Mouse (Mus musculus) C2C12 (cell line): ENCODE measurements around the gene Card11. TPM values are rescaled to one million over a fixed set of nuclear protein-coding genes. Genes with fewer than 3 reads are reported as not detected.

ENCODE experiments used
- H3K27me3 ChIP-seq: one replicate; pipeline ENCODE4 v1.6.1; 2011; ENCODE audit not compliant: control insufficient read depth, insufficient read depth, insufficient read length
- H3K36me3 ChIP-seq: one replicate; pipeline ENCODE4 v1.6.1; 2011; ENCODE audit not compliant: control insufficient read depth, insufficient read depth
- H3K4me3 ChIP-seq: one replicate; pipeline ENCODE4 v1.5.1; 2011; ENCODE audit warnings: mild to moderate bottlenecking, control low read depth; ENCODE audit not compliant: poor library complexity, insufficient read depth, severe bottlenecking
- H3K79me2 ChIP-seq: one replicate; pipeline ENCODE4 v1.6.1; 2011; ENCODE audit not compliant: control insufficient read depth, insufficient read depth
- H3K79me3 ChIP-seq: one replicate; pipeline ENCODE4 v1.6.1; 2011; ENCODE audit warnings: low read depth, control low read depth
- H3ac ChIP-seq: one replicate; pipeline ENCODE3; 2011; ENCODE audit warnings: low read depth; ENCODE audit not compliant: control insufficient read depth, insufficient read length
- CEBPB ChIP-seq: IDR thresholded peaks from one replicate; pipeline ENCODE4 v1.6.1; 2011; ENCODE audit warnings: low read depth, mild to moderate bottlenecking, control low read depth, moderate library complexity
- CTCF ChIP-seq: IDR thresholded peaks from one replicate; pipeline ENCODE4 v1.5.1; 2011; ENCODE audit not compliant: control insufficient read depth, insufficient read depth, insufficient read length
- FOSL1 ChIP-seq: IDR thresholded peaks from one replicate; pipeline ENCODE4 v1.8.0; 2011; ENCODE audit warnings: mild to moderate bottlenecking, low read length; ENCODE audit not compliant: poor library complexity, insufficient read depth, severe bottlenecking
- MAX ChIP-seq: IDR thresholded peaks from one replicate; pipeline ENCODE4 v1.6.1; 2011; ENCODE audit warnings: mild to moderate bottlenecking, control low read depth
- MYOD1 ChIP-seq: IDR thresholded peaks from one replicate; pipeline ENCODE4 v1.6.1; 2011; ENCODE audit warnings: low read depth; ENCODE audit not compliant: control insufficient read depth, insufficient read length
- MYOG ChIP-seq: IDR thresholded peaks from one replicate; pipeline ENCODE4 v1.6.1; 2011; ENCODE audit not compliant: control insufficient read depth, insufficient read length; ENCODE audit errors: extremely low read depth
- USF1 ChIP-seq: IDR thresholded peaks from one replicate; pipeline ENCODE4 v1.6.1; 2011; ENCODE audit warnings: low read depth, mild to moderate bottlenecking, control low read depth, moderate library complexity
- long read RNA-seq, 2 experiments: library from polyadenylated mRNA; unstranded; transcript quantifications; one replicate each; pipeline ENCODE4 v2.0.0; 2019 to 2020
- polyA plus RNA-seq: library from polyadenylated mRNA; unstranded; fragments of >200 nt; fragmentation: generic; extraction: Trizol; gene quantifications from one replicate; pipeline ENCODE4 v1.2.1, GENCODE M21; 2012; ENCODE audit warnings: missing spikeins

The Card11 gene
- not detected for polyA plus RNA-seq
- long read RNA-seq, experiment 1 = 0 reads
- long read RNA-seq, experiment 2 = 0 reads

DNA sequence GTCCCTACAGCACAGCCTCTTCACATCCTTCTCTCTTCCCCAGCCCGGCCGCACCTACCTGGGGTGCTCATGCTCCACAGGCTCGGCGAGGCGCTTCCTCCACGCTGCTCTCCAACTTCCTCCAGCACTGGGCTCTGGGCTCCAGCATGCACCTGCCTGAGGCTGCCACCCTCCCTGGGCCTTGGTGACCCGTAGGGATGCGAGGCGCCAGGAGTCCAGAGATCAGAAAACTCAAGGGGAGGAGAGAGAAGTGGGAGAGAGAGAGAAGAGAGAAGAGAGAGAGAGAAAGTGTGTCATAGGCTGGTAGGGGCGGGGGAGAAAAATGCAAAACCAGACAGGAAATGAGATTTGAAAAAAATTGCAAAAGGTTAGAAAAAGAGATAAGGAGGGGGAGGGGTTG, at the start of gene Card11:
Gene Card11 (minus strand): TSS at position 234 of the 400 bp plus-strand sequence.
- Histone ChIP-seq H3K79me2 (no peaks in the 10 kb centered on the region), H3K36me3 (no peaks in the 10 kb centered on the region), H3K4me3 (no peak within 1 kb of the TSS), H3K79me3 (no peaks in the 10 kb centered on the region), H3ac (no peak within 1 kb of the TSS), H3K27me3 (no peaks in the 10 kb centered on the region)
- TF ChIP-seq MAX (no peak), CTCF (no peak), CEBPB (no peak), MYOG (no peak), FOSL1 (no peak), USF1 (no peak), MYOD1 (no peak)

DNA sequence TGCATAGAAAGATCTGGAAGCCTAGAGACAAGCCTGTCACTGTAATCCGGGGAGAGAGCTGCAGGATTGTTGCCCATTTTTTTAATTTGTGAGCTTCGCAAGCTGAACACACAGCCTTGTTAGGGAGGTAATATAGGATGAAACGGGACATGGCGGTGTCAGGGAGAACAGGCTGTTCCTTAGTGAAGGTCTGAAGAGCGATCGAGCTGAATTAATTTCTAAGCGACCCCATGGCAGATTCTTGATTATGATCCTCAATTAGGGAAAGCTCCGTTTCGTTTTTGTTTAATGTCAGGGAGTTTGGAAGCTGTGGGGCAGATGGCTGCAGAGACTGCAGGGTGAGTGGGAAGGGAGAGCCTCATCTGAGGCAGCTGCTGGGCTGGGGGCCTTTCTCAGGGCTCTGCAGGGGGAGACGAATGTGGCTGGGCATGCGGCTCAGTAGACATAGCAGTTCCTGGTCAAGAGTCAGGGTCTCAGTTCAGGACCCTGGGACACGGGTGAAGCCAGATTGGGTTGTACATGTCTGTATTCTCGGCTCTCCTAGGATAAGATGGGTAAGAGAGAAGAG, 47.4 kb upstream of the Card11 start:
- H3K36me3 ChIP-seq = no peaks in the 10 kb centered on the region
- no peak overlapping the region for H3ac ChIP-seq
- H3K27me3 ChIP-seq = no peaks in the 10 kb centered on the region
- H3K79me3 ChIP-seq = no peaks in the 10 kb centered on the region
- TF ChIP-seq USF1 = no peak
- TF ChIP-seq MYOD1 = no peak
- no peak for TF ChIP-seq MYOG
- no peak for TF ChIP-seq MAX
- TF ChIP-seq CTCF = no peak
- TF ChIP-seq CEBPB = no peak
- TF ChIP-seq FOSL1 = no peak
- no peaks in the 10 kb centered on the region for H3K79me2 ChIP-seq
- H3K4me3 ChIP-seq = no peak overlapping the region

GRCm38 (mm10) chr5:141044976-141045375, 44.6 kb upstream of the Card11 start:
- no peaks in the 10 kb centered on the region for H3K79me3 ChIP-seq
- H3K36me3 ChIP-seq = no peaks in the 10 kb centered on the region
- no peak overlapping the region for H3ac ChIP-seq
- H3K79me2 ChIP-seq = no peaks in the 10 kb centered on the region
- H3K27me3 ChIP-seq = no peaks in the 10 kb centered on the region
- no peak overlapping the region for H3K4me3 ChIP-seq
- TF ChIP-seq USF1 (no peak), CTCF (no peak), MYOD1 (no peak), MAX (no peak), CEBPB (no peak), MYOG (no peak), FOSL1 (no peak)

- Histone ChIP-seq H3K27me3 (no peaks in the 10 kb centered on the region), H3K4me3 (no peak overlapping the region), H3ac (no peak overlapping the region), H3K36me3 (no peaks in the 10 kb centered on the region), H3K79me2 (no peaks in the 10 kb centered on the region), H3K79me3 (no peaks in the 10 kb centered on the region)
- TF ChIP-seq MYOD1 (no peak), MYOG (no peak), FOSL1 (no peak), USF1 (no peak), CTCF (no peak), MAX (no peak), CEBPB (no peak)
Measured at GRCm38 (mm10) chr5:141043654-141044447, 43.5 kb upstream of the Card11 start.

DNA sequence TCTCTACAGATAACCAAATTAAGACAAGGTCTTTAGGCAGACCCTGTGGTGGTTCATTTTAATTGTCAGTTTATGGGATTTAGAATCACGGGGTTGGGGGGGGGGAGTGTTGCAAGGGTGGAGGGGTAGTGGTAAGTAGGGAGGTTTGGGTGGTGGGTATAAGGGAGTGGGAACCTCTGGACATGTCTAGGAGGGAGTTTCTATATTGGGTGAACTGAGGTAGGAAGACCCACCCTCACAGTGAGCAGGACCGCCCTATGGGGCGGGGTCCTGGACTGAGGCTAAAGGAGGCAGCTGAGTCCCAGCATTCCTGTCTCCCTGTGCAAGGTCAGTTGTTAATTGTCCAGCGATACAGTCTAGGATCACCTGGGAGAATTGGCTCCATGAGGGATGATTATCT, 42.0 kb upstream of the Card11 start:
- H3K4me3 ChIP-seq = no peak overlapping the region
- H3K79me3 ChIP-seq = no peaks in the 10 kb centered on the region
- no peaks in the 10 kb centered on the region for H3K27me3 ChIP-seq
- no peaks in the 10 kb centered on the region for H3K79me2 ChIP-seq
- H3K36me3 ChIP-seq = no peaks in the 10 kb centered on the region
- no peak for TF ChIP-seq CEBPB
- TF ChIP-seq MYOD1 = no peak
- no peak for TF ChIP-seq CTCF
- no peak for TF ChIP-seq FOSL1
- TF ChIP-seq MAX = no peak
- TF ChIP-seq USF1 = no peak
- no peak for TF ChIP-seq MYOG
- no peak overlapping the region for H3ac ChIP-seq
